Mouse (Mus musculus): ENCODE data around the gene Gm20388.

GRCm38 (mm10) chr8:121203612-121204376 is 1293.2 kb downstream of the Gm20388 start:
- TF ChIP-seq CTCF (IDR thresholded peaks at IDR 0.05; ENCODE audit: borderline replicate concordance, extremely low read depth, insufficient read depth, insufficient read length) (no peak), POLR2A (IDR thresholded peaks at IDR 0.05; ENCODE audit: borderline replicate concordance, extremely low read depth, insufficient read depth, insufficient read length, poor library complexity, severe bottlenecking) (no peak)

All from brain, embryonic 14.5 days (tissue).